Mouse (Mus musculus): ENCODE results near the gene Akp3. TPM values are rescaled to one million over a fixed set of nuclear protein-coding genes. Genes with fewer than 3 reads are reported as not detected.
A peak's percentile ranks its signal among the peaks of the same experiment; 100 is the strongest.

Gene Akp3
- polyA plus RNA-seq (2014; fragmentation: Nextera tagmentation; extraction: Ambion mirVana): not detected in 2 replicates

GRCm38 (mm10) chr1:87124673-87125072 lies at the start of gene Akp3:
Akp3 (plus strand) TSS chr1:87124973.
- no peak within 1 kb of the TSS for H3K27ac ChIP-seq (ENCODE audit: low read depth, low read length)
- WGBS: 68% methylated on average over 6 of the region's 6 CpGs
- no peak within 1 kb of the TSS for H3K4me3 ChIP-seq (ENCODE audit: low read depth, low read length)

GRCm38 (mm10) chr1:87086196-87086595 lies 38.6 kb upstream of the Akp3 start:
- ATAC-seq (replicated peaks; ENCODE audit: low FRiP score) (no peak), DNase-seq (ENCODE audit: low spot score) (no peak)
- H3K27me3 ChIP-seq (ENCODE audit: control insufficient read depth, insufficient read depth, low read length): no peaks in the 10 kb centered on the region
- WGBS: 78% methylated on average over 4 of the region's 4 CpGs
- no peaks in the 10 kb centered on the region for H3K9me3 ChIP-seq (ENCODE audit: control insufficient read depth, low read length)
- no peak overlapping the region for H3K9ac ChIP-seq (ENCODE audit: low read length)
- no peaks in the 10 kb centered on the region for H3K36me3 ChIP-seq (ENCODE audit: control insufficient read depth, insufficient read depth, low read length)
- no peak overlapping the region for H3K4me2 ChIP-seq (ENCODE audit: low read depth, low read length, severe bottlenecking)
- no peak overlapping the region for H3K4me3 ChIP-seq (ENCODE audit: low read depth, low read length)
- no peaks in the 10 kb centered on the region for H3K4me1 ChIP-seq (replicated peaks; ENCODE audit: control insufficient read depth, insufficient read depth, low read length)
- H3K27ac ChIP-seq (ENCODE audit: low read depth, low read length): no peak overlapping the region

More at GRCm38 (mm10) chr1:87124673-87125072, at the start of gene Akp3:
- H3K9me3 ChIP-seq (ENCODE audit: control insufficient read depth, low read length): no peaks in the 10 kb centered on the region
- H3K27me3 ChIP-seq (ENCODE audit: control insufficient read depth, insufficient read depth, low read length): peaks cover 19% of the 10 kb centered on the region
- H3K4me1 ChIP-seq (replicated peaks; ENCODE audit: control insufficient read depth, insufficient read depth, low read length): no peaks in the 10 kb centered on the region
- DNase-seq (ENCODE audit: low spot score) (no peak), ATAC-seq (replicated peaks; ENCODE audit: low FRiP score) (no peak)
- no peaks in the 10 kb centered on the region for H3K36me3 ChIP-seq (ENCODE audit: control insufficient read depth, insufficient read depth, low read length)
- H3K9ac ChIP-seq (ENCODE audit: low read length): no peak within 1 kb of the TSS
- no peak within 1 kb of the TSS for H3K4me2 ChIP-seq (ENCODE audit: low read depth, low read length, severe bottlenecking)

GRCm38 (mm10) chr1:87086964-87087363 lies 37.8 kb upstream of the Akp3 start:
- H3K36me3 ChIP-seq (ENCODE audit: control insufficient read depth, insufficient read depth, low read length): no peaks in the 10 kb centered on the region
- H3K27me3 ChIP-seq (ENCODE audit: control insufficient read depth, insufficient read depth, low read length): no peaks in the 10 kb centered on the region
- H3K4me3 ChIP-seq (ENCODE audit: low read depth, low read length): no peak overlapping the region
- ATAC-seq (replicated peaks; ENCODE audit: low FRiP score): no peak
- no peak for DNase-seq (ENCODE audit: low spot score)
- H3K4me2 ChIP-seq (ENCODE audit: low read depth, low read length, severe bottlenecking): no peak overlapping the region
- 74% methylated on average over 17 of the region's 17 CpGs for WGBS
- no peak overlapping the region for H3K27ac ChIP-seq (ENCODE audit: low read depth, low read length)
- H3K4me1 ChIP-seq (replicated peaks; ENCODE audit: control insufficient read depth, insufficient read depth, low read length): no peaks in the 10 kb centered on the region
- no peaks in the 10 kb centered on the region for H3K9me3 ChIP-seq (ENCODE audit: control insufficient read depth, low read length)
- H3K9ac ChIP-seq (ENCODE audit: low read length): no peak overlapping the region

- ATAC-seq (replicated peaks; ENCODE audit: low FRiP score): no peak
- 87% methylated on average over 11 of the region's 11 CpGs for WGBS
Observed at GRCm38 (mm10) chr1:87089251-87089650, 35.5 kb upstream of the Akp3 start.

DNA sequence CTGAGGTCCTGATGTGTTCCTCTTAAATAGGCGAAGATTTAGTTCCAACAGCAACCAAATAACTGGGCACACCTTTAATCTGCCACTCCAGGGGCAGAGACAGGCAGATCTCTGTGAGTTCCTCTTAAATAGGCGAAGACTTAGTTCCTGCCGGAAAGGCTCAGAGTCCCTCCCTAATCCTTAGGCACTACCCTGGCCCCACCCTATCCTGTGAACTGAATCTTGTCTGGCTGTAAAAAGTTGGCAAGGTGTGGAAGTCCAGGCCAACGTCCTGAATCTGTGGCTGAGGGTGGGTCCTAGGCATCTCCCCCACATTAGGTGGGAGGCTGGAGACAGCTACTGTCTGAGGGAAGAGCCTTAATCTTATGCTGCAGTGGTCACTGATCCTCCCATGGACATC lies 34.9 kb upstream of the Akp3 start, which contains the start of gene Alppl2:
Gene Alppl2 (minus strand): TSS at position 101 of the 400 bp plus-strand sequence.
- no peaks in the 10 kb centered on the region for H3K27me3 ChIP-seq (ENCODE audit: control insufficient read depth, insufficient read depth, low read length)
- H3K36me3 ChIP-seq (ENCODE audit: control insufficient read depth, insufficient read depth, low read length): no peaks in the 10 kb centered on the region
- no peak within 1 kb of the TSS for H3K4me2 ChIP-seq (ENCODE audit: low read depth, low read length, severe bottlenecking)
- no peaks in the 10 kb centered on the region for H3K9me3 ChIP-seq (ENCODE audit: control insufficient read depth, low read length)
- H3K27ac ChIP-seq (ENCODE audit: low read depth, low read length): no peak within 1 kb of the TSS
- H3K4me3 ChIP-seq (ENCODE audit: low read depth, low read length): no peak within 1 kb of the TSS
- DNase-seq (ENCODE audit: low spot score) (no peak), ATAC-seq (replicated peaks; ENCODE audit: low FRiP score) (no peak)
- H3K4me1 ChIP-seq (replicated peaks; ENCODE audit: control insufficient read depth, insufficient read depth, low read length): no peaks in the 10 kb centered on the region
- no peak within 1 kb of the TSS for H3K9ac ChIP-seq (ENCODE audit: low read length)
- 81% methylated on average over 4 of the region's 4 CpGs for WGBS

More at GRCm38 (mm10) chr1:87089251-87089650, 35.5 kb upstream of the Akp3 start:
- no peak overlapping the region for H3K9ac ChIP-seq (ENCODE audit: low read length)
- DNase-seq (ENCODE audit: low spot score): no peak
- H3K27ac ChIP-seq (ENCODE audit: low read depth, low read length): no peak overlapping the region
- H3K27me3 ChIP-seq (ENCODE audit: control insufficient read depth, insufficient read depth, low read length): no peaks in the 10 kb centered on the region
- no peaks in the 10 kb centered on the region for H3K4me1 ChIP-seq (replicated peaks; ENCODE audit: control insufficient read depth, insufficient read depth, low read length)
- no peaks in the 10 kb centered on the region for H3K36me3 ChIP-seq (ENCODE audit: control insufficient read depth, insufficient read depth, low read length)
- no peaks in the 10 kb centered on the region for H3K9me3 ChIP-seq (ENCODE audit: control insufficient read depth, low read length)
- no peak overlapping the region for H3K4me2 ChIP-seq (ENCODE audit: low read depth, low read length, severe bottlenecking)
- no peak overlapping the region for H3K4me3 ChIP-seq (ENCODE audit: low read depth, low read length)

- WGBS: 78% methylated on average over 8 of the region's 8 CpGs
- no peak for ATAC-seq (replicated peaks; ENCODE audit: low FRiP score)
- no peak for DNase-seq (ENCODE audit: low spot score)
- Histone ChIP-seq H3K9ac (ENCODE audit: low read length) (no peak overlapping the region), H3K4me2 (ENCODE audit: low read depth, low read length, severe bottlenecking) (no peak overlapping the region), H3K9me3 (ENCODE audit: control insufficient read depth, low read length) (no peaks in the 10 kb centered on the region), H3K4me3 (ENCODE audit: low read depth, low read length) (no peak overlapping the region), H3K36me3 (ENCODE audit: control insufficient read depth, insufficient read depth, low read length) (no peaks in the 10 kb centered on the region), H3K27ac (ENCODE audit: low read depth, low read length) (no peak overlapping the region), H3K27me3 (ENCODE audit: control insufficient read depth, insufficient read depth, low read length) (peaks cover 3% of the 10 kb centered on the region; the same call in 1 of the 2 replicates), H3K4me1 (replicated peaks; ENCODE audit: control insufficient read depth, insufficient read depth, low read length) (no peaks in the 10 kb centered on the region)
Observed at GRCm38 (mm10) chr1:87095642-87096041, 29.1 kb upstream of the Akp3 start.

DNA sequence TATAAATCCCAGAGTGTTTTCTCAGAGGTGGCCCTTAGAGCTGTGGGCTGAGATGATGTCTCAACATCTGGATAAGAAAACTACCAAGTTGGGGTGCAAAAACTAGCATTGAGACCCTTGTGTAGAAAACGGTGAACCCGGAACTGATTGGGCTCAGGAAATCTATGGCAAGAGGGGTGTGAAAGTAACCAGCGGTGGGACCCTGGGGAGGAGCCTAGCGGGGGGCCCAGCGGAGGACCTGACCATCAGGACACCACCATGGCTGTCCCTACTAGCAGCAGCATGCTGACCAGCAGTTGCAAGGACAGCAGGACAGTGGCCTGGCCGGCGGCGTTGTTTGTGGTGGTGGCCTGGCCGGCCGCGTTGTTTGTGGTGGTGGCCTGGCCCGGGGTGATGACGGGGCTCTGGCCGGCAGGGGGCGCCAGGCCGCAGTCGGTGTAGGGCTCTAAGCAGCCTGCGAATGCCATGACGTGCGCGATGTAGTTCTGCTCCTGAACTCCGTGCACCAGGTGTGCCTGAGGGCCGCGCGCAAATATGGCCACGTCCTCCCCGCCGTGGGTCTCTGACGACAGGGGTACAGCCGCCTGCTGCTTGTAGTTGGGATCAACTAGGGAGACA lies 26.3 kb upstream of the Akp3 start:
- peak overlapping the region; percentile 40 for H3K4me2 ChIP-seq (ENCODE audit: low read depth, low read length, severe bottlenecking)
- H3K9me3 ChIP-seq (ENCODE audit: control insufficient read depth, low read length): no peaks in the 10 kb centered on the region
- H3K27ac ChIP-seq (ENCODE audit: low read depth, low read length): no peak overlapping the region
- H3K36me3 ChIP-seq (ENCODE audit: control insufficient read depth, insufficient read depth, low read length): no peaks in the 10 kb centered on the region
- H3K4me3 ChIP-seq (ENCODE audit: low read depth, low read length): no peak overlapping the region
- WGBS: 12% methylated on average over 30 of the region's 30 CpGs
- no peaks in the 10 kb centered on the region for H3K4me1 ChIP-seq (replicated peaks; ENCODE audit: control insufficient read depth, insufficient read depth, low read length)
- peaks cover 3% of the 10 kb centered on the region; the same call in 1 of the 2 replicates for H3K27me3 ChIP-seq (ENCODE audit: control insufficient read depth, insufficient read depth, low read length)
- DNase-seq (ENCODE audit: low spot score) (peak; percentile 86), ATAC-seq (replicated peaks; ENCODE audit: low FRiP score) (peak; percentile 80)
- no peak overlapping the region for H3K9ac ChIP-seq (ENCODE audit: low read length)

DNA sequence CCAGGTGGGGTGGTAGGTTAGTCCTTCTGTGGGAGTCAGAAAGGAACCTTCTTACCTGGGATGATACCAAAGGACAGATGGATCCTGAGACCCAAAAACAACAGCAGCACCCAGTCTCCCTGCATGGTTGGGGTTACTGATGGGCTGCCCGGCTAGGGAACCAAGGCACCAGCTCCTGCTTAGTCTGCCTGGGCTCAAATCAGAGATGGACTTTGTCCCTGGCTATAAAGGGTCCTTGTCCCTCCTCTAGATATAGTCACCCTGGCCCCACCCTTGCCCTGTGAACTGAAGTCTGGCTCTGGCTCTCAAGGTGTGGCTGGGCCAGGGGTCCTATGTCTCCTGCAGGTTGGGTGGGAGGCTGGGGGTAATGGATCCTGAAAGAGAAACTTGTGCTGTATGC lies 23.4 kb upstream of the Akp3 start, which contains the start of gene Alpi:
Gene Alpi (minus strand): TSS at position 196 of the 400 bp plus-strand sequence.
- ATAC-seq (replicated peaks; ENCODE audit: low FRiP score) (no peak), DNase-seq (ENCODE audit: low spot score) (no peak)
- H3K9ac ChIP-seq (ENCODE audit: low read length): no peak within 1 kb of the TSS
- peaks cover 3% of the 10 kb centered on the region; the same call in 1 of the 2 replicates for H3K27me3 ChIP-seq (ENCODE audit: control insufficient read depth, insufficient read depth, low read length)
- H3K27ac ChIP-seq (ENCODE audit: low read depth, low read length): no peak within 1 kb of the TSS
- no peaks in the 10 kb centered on the region for H3K9me3 ChIP-seq (ENCODE audit: control insufficient read depth, low read length)
- no peak within 1 kb of the TSS for H3K4me3 ChIP-seq (ENCODE audit: low read depth, low read length)
- WGBS: 83% methylated on average over 1 of the region's 1 CpGs
- no peaks in the 10 kb centered on the region for H3K36me3 ChIP-seq (ENCODE audit: control insufficient read depth, insufficient read depth, low read length)
- no peaks in the 10 kb centered on the region for H3K4me1 ChIP-seq (replicated peaks; ENCODE audit: control insufficient read depth, insufficient read depth, low read length)
- H3K4me2 ChIP-seq (ENCODE audit: low read depth, low read length, severe bottlenecking): no peak within 1 kb of the TSS

- no peaks in the 10 kb centered on the region for H3K9me3 ChIP-seq (ENCODE audit: control insufficient read depth, low read length)
- peaks cover 3% of the 10 kb centered on the region; the same call in 1 of the 2 replicates for H3K27me3 ChIP-seq (ENCODE audit: control insufficient read depth, insufficient read depth, low read length)
- no peaks in the 10 kb centered on the region for H3K4me1 ChIP-seq (replicated peaks; ENCODE audit: control insufficient read depth, insufficient read depth, low read length)
- no peak overlapping the region for H3K27ac ChIP-seq (ENCODE audit: low read depth, low read length)
- ATAC-seq (replicated peaks; ENCODE audit: low FRiP score): no peak
- no peak overlapping the region for H3K4me2 ChIP-seq (ENCODE audit: low read depth, low read length, severe bottlenecking)
- H3K36me3 ChIP-seq (ENCODE audit: control insufficient read depth, insufficient read depth, low read length): no peaks in the 10 kb centered on the region
- H3K4me3 ChIP-seq (ENCODE audit: low read depth, low read length): no peak overlapping the region
- DNase-seq (ENCODE audit: low spot score): no peak
- H3K9ac ChIP-seq (ENCODE audit: low read length): no peak overlapping the region
- WGBS: 82% methylated on average over 3 of the region's 3 CpGs
Observed at GRCm38 (mm10) chr1:87102114-87102513, 22.7 kb upstream of the Akp3 start.

All from forebrain, embryonic 11.5 days (tissue).